Mouse (Mus musculus) midbrain, embryonic 11.5 days (tissue): ENCODE data around the gene Slc22a4. TPM values are rescaled to one million over a fixed set of nuclear protein-coding genes. Genes with fewer than 3 reads are reported as not detected.
A peak's percentile ranks its signal among the peaks of the same experiment; 100 is the strongest.
"Not testable (repeated sequence)": the region's sequence is repeated elsewhere in the genome, so short reads cannot be mapped to it uniquely, and the experiment has no call there.

Experiments
- ATAC-seq: fragments of 200-750 bp; cut with Nextera tagmentation; 2 replicates; pipeline ENCODE4 v1.8.0; 2017; ENCODE audit warnings: moderate TSS enrichment, moderate library complexity; ENCODE audit not compliant: low FRiP score
- DNase-seq: peaks from one replicate; pipeline ENCODE4 v3.0.0; 2015; ENCODE audit warnings: low spot score; ENCODE audit errors: missing footprints
- H3K27ac ChIP-seq: fragments of 300-500 bp; sonication (generic); 2 replicates; pipeline ENCODE4 v1.5.1; 2014; ENCODE audit warnings: low read depth, low read length
- H3K27me3 ChIP-seq: fragments of 300-500 bp; sonication (generic); 2 replicates; pipeline ENCODE4 v1.6.1; 2014; ENCODE audit warnings: mild to moderate bottlenecking, low read length, moderate library complexity, mixed read lengths; ENCODE audit not compliant: control insufficient read depth, insufficient read depth
- H3K36me3 ChIP-seq: fragments of 300-500 bp; sonication (generic); 2 replicates; pipeline ENCODE4 v1.6.1; 2014; ENCODE audit warnings: mild to moderate bottlenecking, low read length, moderate library complexity, mixed read lengths; ENCODE audit not compliant: control insufficient read depth, insufficient read depth
- H3K4me1 ChIP-seq: fragments of 300-500 bp; sonication (generic); 2 replicates; pipeline ENCODE4 v1.6.1; 2014; ENCODE audit warnings: low read length; ENCODE audit not compliant: control insufficient read depth, insufficient read depth
- H3K4me2 ChIP-seq: fragments of 300-500 bp; sonication (generic); 2 replicates; pipeline ENCODE4 v1.6.1; 2014; ENCODE audit warnings: mild to moderate bottlenecking, moderate library complexity
- H3K4me3 ChIP-seq: fragments of 300-500 bp; sonication (generic); 2 replicates; pipeline ENCODE4 v1.5.1; 2014; ENCODE audit warnings: low read depth, low read length
- H3K9ac ChIP-seq: fragments of 300-500 bp; sonication (generic); 2 replicates; pipeline ENCODE4 v1.6.1; 2014; ENCODE audit warnings: low read length
- H3K9me3 ChIP-seq: fragments of 300-500 bp; sonication (generic); 2 replicates; pipeline ENCODE4 v1.6.1; 2016; ENCODE audit warnings: low read length; ENCODE audit not compliant: control insufficient read depth
- WGBS: fragments of 180-500 bp; shearing (Covaris S2); extraction: QIAGEN DNeasy Blood & Tissue Kit; methylation state at CpG from one replicate; pipeline ENCODE4 v1.1.7; 2014; 5-methylcytosine and 5-hydroxymethylcytosine counted together
- polyA plus RNA-seq: library from polyadenylated mRNA; unstranded; fragments of >200 nt; fragmentation: Nextera tagmentation; extraction: Ambion mirVana; gene quantifications from 2 replicates; pipeline ENCODE4 v1.2.1, GENCODE M21; 2014

Gene Slc22a4
- polyA plus RNA-seq, 1 experiment from 2014 or later: 1.4 TPM

- DNase-seq (no peak), ATAC-seq (no peak)
- H3K27ac ChIP-seq: no peak overlapping the region
- no peak overlapping the region for H3K9ac ChIP-seq
- H3K4me3 ChIP-seq: no peak overlapping the region
- no peaks in the 10 kb centered on the region for H3K36me3 ChIP-seq
- no peaks in the 10 kb centered on the region for H3K27me3 ChIP-seq
- no peaks in the 10 kb centered on the region for H3K9me3 ChIP-seq
- H3K4me1 ChIP-seq: no peaks in the 10 kb centered on the region
- WGBS: 91% methylated on average over 6 of the region's 6 CpGs
- no peak overlapping the region for H3K4me2 ChIP-seq
These were observed 12.8 kb upstream of the Slc22a4 start for GRCm38 (mm10) chr11:54040676-54041075.

- H3K9me3 ChIP-seq, H3K27ac ChIP-seq, H3K9ac ChIP-seq, H3K4me3 ChIP-seq, H3K27me3 ChIP-seq, H3K4me2 ChIP-seq, H3K36me3 ChIP-seq, H3K4me1 ChIP-seq, DNase-seq, ATAC-seq: not testable (repeated sequence)
- 100% methylated on average over 1 of the region's 3 CpGs for WGBS
These were observed 5.0 kb upstream of the Slc22a4 start for GRCm38 (mm10) chr11:54032872-54033271.

- ATAC-seq (no peak), DNase-seq (peak; percentile 89)
- Histone ChIP-seq H3K27ac (no peak overlapping the region), H3K27me3 (peaks cover 20% of the 10 kb centered on the region), H3K9me3 (no peaks in the 10 kb centered on the region), H3K4me3 (no peak overlapping the region), H3K4me2 (peak overlapping the region; percentile 94; the same call in 1 of the 2 replicates), H3K4me1 (no peaks in the 10 kb centered on the region; the same call in 1 of the 2 replicates), H3K36me3 (no peaks in the 10 kb centered on the region), H3K9ac (no peak overlapping the region; the same call in 1 of the 2 replicates)
- WGBS: 78% methylated on average over 4 of the region's 4 CpGs
These were observed 1.1 kb upstream of the Slc22a4 start for GRCm38 (mm10) chr11:54028997-54029396.

- ATAC-seq (no peak), DNase-seq (no peak)
- no peaks in the 10 kb centered on the region for H3K9me3 ChIP-seq
- H3K36me3 ChIP-seq: no peaks in the 10 kb centered on the region
- H3K27me3 ChIP-seq: peaks cover 20% of the 10 kb centered on the region
- 17% methylated on average over 31 of the region's 31 CpGs for WGBS
- peak overlapping the region; percentile 49 for H3K4me3 ChIP-seq
- H3K27ac ChIP-seq: no peak overlapping the region
- peak overlapping the region; percentile 94 for H3K4me2 ChIP-seq
- no peaks in the 10 kb centered on the region; the same call in 1 of the 2 replicates for H3K4me1 ChIP-seq
- H3K9ac ChIP-seq: peak overlapping the region; percentile 77
These were observed 503 bp downstream of the Slc22a4 start for GRCm38 (mm10) chr11:54027131-54028043.

- Histone ChIP-seq H3K9ac (no peak overlapping the region), H3K27ac (no peak overlapping the region), H3K4me2 (no peak overlapping the region), H3K36me3 (no peaks in the 10 kb centered on the region), H3K4me1 (no peaks in the 10 kb centered on the region; the same call in 1 of the 2 replicates), H3K4me3 (no peak overlapping the region), H3K27me3 (peaks cover 20% of the 10 kb centered on the region), H3K9me3 (no peaks in the 10 kb centered on the region)
- 68% methylated on average over 1 of the region's 1 CpGs for whole genome bisulfite sequencing
- DNase-seq (peak; percentile 84), ATAC-seq (no peak)
These were observed 1.3 kb downstream of the Slc22a4 start for GRCm38 (mm10) chr11:54026491-54027041.

- H3K27ac ChIP-seq: no peak overlapping the region
- no peak overlapping the region for H3K4me2 ChIP-seq
- H3K27me3 ChIP-seq: no peaks in the 10 kb centered on the region; the same call in 1 of the 2 replicates
- 91% methylated on average over 5 of the region's 5 CpGs for WGBS
- no peaks in the 10 kb centered on the region for H3K9me3 ChIP-seq
- no peaks in the 10 kb centered on the region for H3K36me3 ChIP-seq
- H3K4me1 ChIP-seq: no peaks in the 10 kb centered on the region
- no peak for ATAC-seq
- no peak overlapping the region for H3K4me3 ChIP-seq
- no peak for DNase-seq
- no peak overlapping the region for H3K9ac ChIP-seq
These were observed 6.3 kb downstream of the Slc22a4 start for GRCm38 (mm10) chr11:54021396-54022093.

DNA sequence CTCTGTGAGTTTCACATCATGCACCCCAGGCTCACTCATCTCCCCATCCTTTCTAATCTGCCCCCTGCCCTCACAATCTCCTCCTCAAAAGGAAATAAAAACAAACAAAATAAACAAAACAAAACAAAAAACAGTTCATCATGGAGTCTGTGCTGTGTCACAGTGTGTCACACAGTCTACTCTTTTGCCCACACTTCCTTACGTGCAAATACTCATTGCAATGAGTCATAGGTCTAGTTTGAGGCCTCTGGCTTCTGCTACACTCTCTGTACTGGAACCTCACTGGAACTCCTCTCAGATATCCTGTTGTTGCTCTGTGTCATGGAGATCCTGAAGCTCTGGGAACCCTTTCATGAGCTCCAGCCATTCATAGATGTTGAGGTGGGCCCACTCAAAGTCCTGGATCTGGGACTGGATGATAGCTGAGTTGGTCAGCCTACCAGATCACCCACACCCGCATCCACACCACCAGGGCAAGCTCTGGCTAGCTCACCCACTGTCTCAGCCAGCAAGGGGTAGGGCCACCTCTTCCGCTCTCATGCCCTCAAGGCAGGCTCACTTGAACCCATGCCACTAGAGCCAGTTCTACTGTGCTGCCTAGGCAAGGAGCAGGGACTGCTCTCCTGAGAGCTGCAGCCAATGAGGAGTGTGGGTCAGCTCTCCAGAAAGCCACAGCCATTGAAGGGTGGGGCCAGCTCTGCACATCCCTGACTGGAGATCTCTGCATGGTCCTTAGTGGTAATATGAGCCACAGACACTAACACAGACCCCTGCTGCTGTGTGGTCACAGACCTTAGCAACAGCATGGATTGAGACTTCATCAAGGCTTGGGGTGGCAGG, 8.8 kb downstream of the Slc22a4 start:
- no peak overlapping the region for H3K27ac ChIP-seq
- no peaks in the 10 kb centered on the region for H3K4me1 ChIP-seq
- ATAC-seq: no peak
- no peak overlapping the region for H3K9ac ChIP-seq
- H3K4me2 ChIP-seq: no peak overlapping the region
- DNase-seq: peak; percentile 57
- no peaks in the 10 kb centered on the region for H3K9me3 ChIP-seq
- no peak overlapping the region for H3K4me3 ChIP-seq
- 91% methylated on average over 3 of the region's 3 CpGs for WGBS
- H3K27me3 ChIP-seq: no peaks in the 10 kb centered on the region
- no peaks in the 10 kb centered on the region for H3K36me3 ChIP-seq

GRCm38 (mm10) chr11:54017596-54017995, 10.3 kb downstream of the Slc22a4 start:
- H3K9me3 ChIP-seq: no peaks in the 10 kb centered on the region
- no peaks in the 10 kb centered on the region for H3K4me1 ChIP-seq
- no peak overlapping the region for H3K9ac ChIP-seq
- H3K36me3 ChIP-seq: no peaks in the 10 kb centered on the region
- H3K27me3 ChIP-seq: no peaks in the 10 kb centered on the region
- 86% methylated on average over 4 of the region's 4 CpGs for WGBS
- no peak overlapping the region for H3K27ac ChIP-seq
- ATAC-seq (no peak), DNase-seq (peak; percentile 84)
- H3K4me2 ChIP-seq: no peak overlapping the region
- no peak overlapping the region for H3K4me3 ChIP-seq
